Mouse (Mus musculus) thymus, adult 2 months (tissue): ENCODE results near the gene Mau2.

Experiments
- CTCF ChIP-seq: fragments of 200-500 bp; IDR thresholded peaks from 2 replicates; pipeline ENCODE4 v1.5.1; 2012; ENCODE audit warnings: mild to moderate bottlenecking, control low read depth, low read length, moderate library complexity, borderline replicate concordance; ENCODE audit not compliant: control insufficient read depth, poor library complexity, insufficient read depth; ENCODE audit errors: extremely low read depth
- POLR2A ChIP-seq: fragments of 200-500 bp; IDR thresholded peaks from 2 replicates; pipeline ENCODE4 v1.6.1; 2012; ENCODE audit warnings: mild to moderate bottlenecking, low read length, control low read depth, moderate library complexity; ENCODE audit not compliant: control insufficient read depth, poor library complexity, insufficient read depth; ENCODE audit errors: extremely low read depth

GRCm38 (mm10) chr8:69995776-69996588, 46.6 kb downstream of the Mau2 start, which contains the start of gene Gatad2a:
- TF ChIP-seq POLR2A = peak; percentile 70
- peak; percentile 49; the same call in 1 of the 2 replicates for TF ChIP-seq CTCF
